Mouse (Mus musculus) gastrocnemius, postnatal 4 days (tissue): Measurements from ENCODE around the gene Sh2d7. TPM values are rescaled to one million over a fixed set of nuclear protein-coding genes. Genes with fewer than 3 reads are reported as not detected.

Experiments
- DNase-seq, 2 experiments: peaks; one replicate each; pipeline ENCODE4 v3.0.0; 2021 to 2022; ENCODE audit warnings: low spot score in 2 of 2, mixed read lengths in 2 of 2
- long read RNA-seq, 2 experiments: library from polyadenylated mRNA; stranded (forward); transcript quantifications; one replicate each; pipeline ENCODE4 v2.0.0; 2021
- total RNA-seq, 2 experiments: library from RNA; stranded (reverse); gene quantifications; 2 replicates each; pipeline ENCODE4 v1.2.3; 2021

Gene Sh2d7
- total RNA-seq = not detected
- long read RNA-seq, experiment 1 = 0 reads
- long read RNA-seq, experiment 2 = 0 reads

- no peak for DNase-seq
Observed at GRCm38 (mm10) chr9:54538684-54539083, at the start of gene Sh2d7. Gene Sh2d7, plus strand, starts transcription at chr9:54538984.

GRCm38 (mm10) chr9:54489599-54489998 is 49.2 kb upstream of the Sh2d7 start:
- no peak for DNase-seq

DNA sequence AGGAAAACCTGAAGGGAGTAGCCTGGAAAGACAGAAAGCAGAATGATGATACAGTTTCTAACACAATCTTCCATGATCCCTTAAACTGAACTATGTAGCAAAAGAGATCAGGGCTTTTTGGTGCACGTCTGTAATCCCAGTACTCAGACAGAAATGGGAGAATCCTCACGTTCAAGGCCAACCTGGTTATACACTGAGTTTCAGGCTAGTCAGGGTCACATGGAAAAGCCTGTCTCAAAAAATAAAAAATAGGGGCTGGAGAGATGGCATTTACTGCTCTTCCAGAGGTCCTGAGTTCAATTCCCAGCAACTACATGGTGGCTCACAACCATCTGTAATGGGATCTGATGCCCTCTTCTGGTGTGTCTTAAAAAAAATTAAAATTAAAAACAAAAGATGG is 48.4 kb upstream of the Sh2d7 start:
- DNase-seq = no peak

- DNase-seq = no peak
Observed at GRCm38 (mm10) chr9:54499291-54499690, 39.5 kb upstream of the Sh2d7 start.

- no peak for DNase-seq
Observed at GRCm38 (mm10) chr9:54499791-54500190, 39.0 kb upstream of the Sh2d7 start.

DNA sequence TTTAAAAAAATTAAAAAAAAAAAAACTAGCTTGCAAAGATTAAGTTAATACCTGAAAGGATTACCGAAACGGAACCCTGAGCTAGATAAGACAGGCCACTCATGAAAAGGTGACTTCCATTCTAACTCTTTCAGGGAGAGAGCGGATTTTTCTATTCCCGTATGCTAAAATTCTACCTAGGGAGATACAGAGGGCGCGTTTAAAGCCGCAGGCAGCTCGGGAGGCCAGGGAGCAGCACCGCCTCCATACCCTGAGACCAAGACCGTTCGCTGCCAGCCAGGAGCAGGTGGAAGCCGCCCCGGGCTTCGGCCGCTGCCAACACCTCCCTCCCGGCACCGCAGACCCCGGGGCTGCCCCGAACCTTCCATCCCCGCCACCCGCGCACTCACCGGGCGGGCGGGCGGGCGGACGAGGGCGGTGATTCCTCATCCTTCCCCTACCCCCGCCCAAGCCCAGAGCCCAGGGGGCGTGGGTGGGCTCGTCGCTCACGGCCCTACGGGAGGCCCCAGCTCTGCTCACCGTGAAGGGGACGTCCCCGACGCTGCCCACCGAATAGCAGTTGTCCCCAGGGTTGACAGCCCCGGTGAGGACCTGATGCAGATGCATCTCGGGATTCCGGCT is 37.8 kb upstream of the Sh2d7 start:
- peak; percentile 25 to 31 for DNase-seq

DNA sequence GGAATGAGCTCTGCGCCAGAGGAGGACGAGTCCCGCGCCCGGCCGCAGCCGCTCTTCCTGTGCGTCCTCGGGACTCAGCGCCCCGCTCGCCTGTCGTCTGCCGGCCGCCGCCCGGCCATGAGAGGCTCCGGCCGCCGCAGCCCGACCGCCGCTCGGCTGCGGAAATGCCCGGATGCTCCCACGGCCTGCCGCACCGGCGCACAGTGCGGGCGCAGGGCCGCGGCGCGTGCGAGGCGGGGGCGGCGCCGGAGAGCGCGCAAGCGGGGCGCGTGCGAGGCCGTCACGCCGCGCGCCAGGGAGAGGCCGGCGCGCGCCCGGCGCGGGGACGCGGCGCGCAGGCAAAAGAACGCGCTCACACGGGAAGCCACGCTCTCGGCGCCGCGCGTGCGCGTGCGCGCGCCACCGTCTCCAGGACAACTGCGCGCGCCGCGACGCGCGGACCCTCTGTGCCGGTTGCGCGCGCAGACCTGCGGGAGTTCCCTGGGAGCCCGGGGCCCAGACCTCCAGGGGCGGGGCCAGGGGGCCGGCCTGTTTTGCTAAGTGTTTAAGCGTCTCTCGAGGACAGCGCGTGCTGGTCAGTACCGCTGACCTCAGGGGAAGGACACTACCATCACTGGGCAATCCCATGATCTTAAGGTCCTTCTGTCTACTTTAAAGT is 37.2 kb upstream of the Sh2d7 start, which contains the start of gene Dmxl2:
Dmxl2 (minus strand) TSS at position 174 of the 658 bp plus-strand sequence.
- peak; percentile 83 to 91 for DNase-seq

GRCm38 (mm10) chr9:54502111-54502495 is 36.7 kb upstream of the Sh2d7 start:
- no peak for DNase-seq

DNA sequence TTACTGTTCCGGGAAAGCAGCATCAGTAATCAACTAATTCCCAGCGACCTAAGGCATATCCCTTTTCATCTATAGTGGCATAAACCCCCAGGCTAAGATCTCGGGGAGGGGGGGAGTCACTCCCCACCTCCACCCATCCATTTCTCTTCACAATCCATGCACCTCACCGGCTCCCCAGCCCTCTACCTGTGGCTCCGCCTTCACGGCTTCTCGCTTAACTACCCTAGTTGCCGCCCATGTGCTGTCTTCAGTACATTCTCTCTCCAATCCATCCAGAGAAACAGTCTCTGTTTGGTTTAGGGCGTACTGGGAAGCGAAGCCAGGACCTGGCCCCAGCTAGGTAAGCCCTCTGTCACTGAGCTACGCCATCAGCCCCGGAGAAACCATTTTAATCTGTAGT is 35.9 kb upstream of the Sh2d7 start:
- DNase-seq = no peak

DNA sequence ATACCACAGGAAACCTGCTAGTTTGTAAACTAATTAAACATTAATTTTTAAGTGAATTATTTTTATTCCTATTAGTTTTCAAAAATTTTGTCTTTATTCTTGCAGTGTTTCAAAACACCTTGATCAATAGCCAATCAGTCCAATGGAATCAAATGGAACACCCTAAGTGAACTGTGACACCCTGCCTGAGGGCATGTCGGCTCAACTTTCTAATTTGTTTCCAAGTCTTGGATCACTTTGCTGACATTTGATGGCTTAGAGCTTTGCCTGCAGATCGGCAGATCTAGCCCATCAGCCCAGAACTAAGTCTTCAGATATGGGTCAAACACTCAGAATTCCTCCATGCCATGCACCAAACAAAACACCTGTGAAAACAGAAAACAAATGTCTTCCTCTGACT is 22.8 kb upstream of the Sh2d7 start:
- DNase-seq = no peak

DNA sequence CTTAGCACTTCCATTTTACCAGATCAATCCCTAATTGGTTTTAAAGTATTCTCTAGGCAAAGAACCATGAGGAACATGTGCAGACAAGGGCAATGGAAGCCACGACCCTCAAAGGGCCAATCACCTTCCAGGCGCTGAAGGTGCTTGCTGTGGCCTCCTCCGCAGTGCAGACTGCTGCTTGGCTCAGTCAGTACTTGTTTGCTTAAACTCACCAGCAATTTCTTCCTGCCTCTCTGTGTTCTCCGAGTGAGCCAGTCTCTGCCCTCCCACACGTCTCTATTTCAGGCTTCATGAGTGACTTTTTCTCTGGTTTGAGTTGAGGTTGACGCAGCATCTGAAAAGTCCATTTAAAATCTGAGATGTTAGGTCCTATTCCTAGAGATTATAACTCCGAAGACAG is 19.9 kb upstream of the Sh2d7 start:
- no peak for DNase-seq

GRCm38 (mm10) chr9:54520286-54520685 is 18.5 kb upstream of the Sh2d7 start:
- no peak for DNase-seq

GRCm38 (mm10) chr9:54527694-54528093 is 11.1 kb upstream of the Sh2d7 start:
- no peak for DNase-seq

- DNase-seq = no peak
Observed at GRCm38 (mm10) chr9:54529950-54530349, 8.8 kb upstream of the Sh2d7 start.

DNA sequence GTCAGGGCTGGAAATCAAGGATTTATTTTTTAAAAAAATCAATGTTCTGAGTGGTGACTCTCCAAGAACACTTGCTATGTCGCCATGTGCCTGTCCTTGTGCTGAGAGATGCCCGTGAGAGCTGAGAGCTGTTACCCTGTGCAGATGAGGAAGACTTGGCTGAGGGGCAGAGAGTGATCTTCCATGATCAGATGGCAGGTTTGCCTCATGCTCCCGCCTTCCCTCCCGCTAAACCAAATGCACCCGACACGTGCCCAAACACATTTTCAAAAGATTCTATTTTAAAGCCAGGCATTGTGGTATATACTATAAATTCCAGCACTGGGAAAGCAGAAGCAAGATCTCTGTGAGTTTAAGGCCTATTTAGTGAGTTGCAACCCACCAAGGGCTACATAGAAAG is 7.9 kb upstream of the Sh2d7 start:
- DNase-seq = no peak

GRCm38 (mm10) chr9:54531421-54531820 is 7.4 kb upstream of the Sh2d7 start:
- no peak for DNase-seq

- DNase-seq = no peak
Observed at GRCm38 (mm10) chr9:54532926-54533325, 5.9 kb upstream of the Sh2d7 start.

- no peak for DNase-seq
Observed at GRCm38 (mm10) chr9:54533975-54534374, 4.8 kb upstream of the Sh2d7 start.

DNA sequence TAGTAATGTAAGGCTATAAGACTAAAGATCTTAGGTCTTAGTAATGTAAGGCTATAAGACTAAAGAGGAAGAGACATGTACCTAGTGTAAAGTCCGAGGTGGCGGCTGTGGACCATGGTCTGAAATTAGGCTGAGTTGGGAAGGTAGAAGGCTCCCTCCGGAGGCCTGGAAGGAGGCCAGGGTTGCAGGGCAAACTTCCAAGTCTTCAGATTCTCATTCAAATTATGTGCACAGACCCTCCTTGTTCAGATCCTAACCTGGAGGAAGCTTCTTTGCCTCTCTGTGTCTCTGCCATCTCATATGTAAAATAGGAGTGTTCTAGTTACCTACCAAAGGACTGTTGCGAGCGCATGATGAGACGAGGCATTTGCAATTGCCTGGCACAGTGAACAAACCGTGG is 2.5 kb upstream of the Sh2d7 start:
- no peak for DNase-seq

- DNase-seq = no peak
Observed at GRCm38 (mm10) chr9:54537030-54537429, 1.8 kb upstream of the Sh2d7 start.

- no peak for DNase-seq
Observed at GRCm38 (mm10) chr9:54537480-54537879, 1.3 kb upstream of the Sh2d7 start.

DNA sequence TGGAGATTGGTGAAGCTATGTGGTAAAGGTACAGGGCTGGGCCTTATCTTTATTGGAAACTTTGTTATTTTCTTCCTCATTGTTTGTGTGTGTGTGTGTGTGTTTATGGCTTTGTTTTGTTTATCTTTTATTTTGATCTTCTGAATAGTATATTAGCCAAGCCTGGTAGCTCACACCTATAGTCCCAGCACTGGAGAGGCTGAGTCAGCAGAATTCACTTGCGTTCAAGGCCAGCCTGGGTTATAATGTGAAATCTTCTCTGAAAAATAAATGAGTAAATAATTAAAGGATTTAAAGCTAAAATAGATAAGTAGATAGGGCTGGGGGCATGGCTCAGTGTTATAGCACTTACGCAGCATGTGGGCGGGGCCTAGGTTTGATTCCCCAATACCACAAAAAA is 540 bp upstream of the Sh2d7 start:
- no peak for DNase-seq

DNA sequence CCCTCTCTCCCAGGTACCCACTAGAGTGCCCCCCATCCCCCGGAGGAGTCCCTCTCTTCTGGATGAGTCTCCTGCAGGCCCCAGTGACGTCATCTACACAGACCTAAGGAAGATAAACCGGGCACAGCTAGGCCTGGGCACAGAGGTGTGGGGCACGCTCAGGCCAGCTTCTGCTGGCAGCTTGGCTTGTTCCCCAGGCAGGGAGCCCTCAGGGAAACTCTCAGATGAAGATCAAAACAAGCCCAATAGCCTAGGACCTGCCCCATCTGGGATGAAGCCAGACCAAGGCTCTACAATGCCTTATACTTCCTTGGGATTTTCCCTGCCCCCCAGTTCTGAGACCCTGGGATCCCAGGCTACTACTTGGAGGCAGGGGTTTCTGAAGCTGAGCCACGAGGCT is 2.0 kb downstream of the Sh2d7 start:
- no peak for DNase-seq
